Mouse (Mus musculus): ENCODE data around the gene Pot1a. TPM values are rescaled to one million over a fixed set of nuclear protein-coding genes. Genes with fewer than 3 reads are reported as not detected.
A peak's percentile ranks its signal among the peaks of the same experiment; 100 is the strongest.

Pot1a gene
- polyA plus RNA-seq, 1 experiment: 18.6 TPM

- no peak overlapping the region for H3K4me3 ChIP-seq (ENCODE audit: insufficient read depth, low read length)
- no peaks in the 10 kb centered on the region for H3K4me1 ChIP-seq (ENCODE audit: control insufficient read depth, insufficient read depth, low read length)
- H3K27ac ChIP-seq (ENCODE audit: insufficient read depth, low read length): no peak overlapping the region
- TF ChIP-seq POLR2A (IDR thresholded peaks at IDR 0.05; ENCODE audit: extremely low read depth, insufficient read depth, low read length) (no peak), CTCF (IDR thresholded peaks at IDR 0.05; ENCODE audit: extremely low read depth, insufficient read depth, low read length) (no peak)
Observed at GRCm38 (mm10) chr6:25736533-25736932, 72.5 kb downstream of the Pot1a start.

GRCm38 (mm10) chr6:25726560-25726959 is 82.5 kb downstream of the Pot1a start:
- TF ChIP-seq CTCF (IDR thresholded peaks at IDR 0.05; ENCODE audit: extremely low read depth, insufficient read depth, low read length) (no peak), POLR2A (IDR thresholded peaks at IDR 0.05; ENCODE audit: extremely low read depth, insufficient read depth, low read length) (no peak)
- H3K4me3 ChIP-seq (ENCODE audit: insufficient read depth, low read length): no peak overlapping the region
- no peak overlapping the region for H3K27ac ChIP-seq (ENCODE audit: insufficient read depth, low read length)

GRCm38 (mm10) chr6:25710601-25711000 is 98.4 kb downstream of the Pot1a start:
- Histone ChIP-seq H3K27ac (ENCODE audit: insufficient read depth, low read length) (no peak overlapping the region), H3K4me3 (ENCODE audit: insufficient read depth, low read length) (no peak overlapping the region), H3K4me1 (ENCODE audit: control insufficient read depth, insufficient read depth, low read length) (no peaks in the 10 kb centered on the region)
- TF ChIP-seq POLR2A (IDR thresholded peaks at IDR 0.05; ENCODE audit: extremely low read depth, insufficient read depth, low read length) (no peak), CTCF (IDR thresholded peaks at IDR 0.05; ENCODE audit: extremely low read depth, insufficient read depth, low read length) (no peak)

More at GRCm38 (mm10) chr6:25726560-25726959, 82.5 kb downstream of the Pot1a start:
- H3K4me1 ChIP-seq (ENCODE audit: control insufficient read depth, insufficient read depth, low read length): no peaks in the 10 kb centered on the region; the same call in 1 of the 2 replicates

- H3K4me3 ChIP-seq (ENCODE audit: insufficient read depth, low read length): no peak overlapping the region
- no peaks in the 10 kb centered on the region for H3K4me1 ChIP-seq (ENCODE audit: control insufficient read depth, insufficient read depth, low read length)
- TF ChIP-seq POLR2A (IDR thresholded peaks at IDR 0.05; ENCODE audit: extremely low read depth, insufficient read depth, low read length): no peak
- peak; percentile 80 for TF ChIP-seq CTCF (IDR thresholded peaks at IDR 0.05; ENCODE audit: extremely low read depth, insufficient read depth, low read length)
- no peak overlapping the region for H3K27ac ChIP-seq (ENCODE audit: insufficient read depth, low read length)
Observed at GRCm38 (mm10) chr6:25709250-25709895, 99.7 kb downstream of the Pot1a start.

- TF ChIP-seq CTCF (IDR thresholded peaks at IDR 0.05; ENCODE audit: extremely low read depth, insufficient read depth, low read length): no peak
- no peak for TF ChIP-seq POLR2A (IDR thresholded peaks at IDR 0.05; ENCODE audit: extremely low read depth, insufficient read depth, low read length)
- no peaks in the 10 kb centered on the region for H3K4me1 ChIP-seq (ENCODE audit: control insufficient read depth, insufficient read depth, low read length)
- no peak overlapping the region for H3K27ac ChIP-seq (ENCODE audit: insufficient read depth, low read length)
- no peak overlapping the region for H3K4me3 ChIP-seq (ENCODE audit: insufficient read depth, low read length)
Observed at GRCm38 (mm10) chr6:25699956-25700355, 109.1 kb downstream of the Pot1a start.

Other genes with a start within 250 kb of the Pot1a start
- 34.8 and 41.0 TPM in 2 replicates for gene Gpr37, start 118.5 kb downstream of the Pot1a start, polyA plus RNA-seq (2012; rRNA removed)